Mouse (Mus musculus) heart, postnatal 10 days (tissue): ENCODE results near the gene Lmntd1. TPM values are rescaled to one million over a fixed set of nuclear protein-coding genes. Genes with fewer than 3 reads are reported as not detected.

Experiments
- DNase-seq, 2 experiments: peaks; one replicate each; pipeline ENCODE4 v3.0.0; 2021
- intact Hi-C: fragments of 180-260 bp; cut with DNase I; formaldehyde crosslinking; loops from one replicate; pipeline ENCODE4 v1.15.1; 2025
- total RNA-seq, 2 experiments: library from RNA; stranded (reverse); gene quantifications; 2 replicates each; pipeline ENCODE4 v1.2.3; 2021

Lmntd1 gene
- total RNA-seq, 2 experiments from 2014 or later = 1.5 TPM

DNA sequence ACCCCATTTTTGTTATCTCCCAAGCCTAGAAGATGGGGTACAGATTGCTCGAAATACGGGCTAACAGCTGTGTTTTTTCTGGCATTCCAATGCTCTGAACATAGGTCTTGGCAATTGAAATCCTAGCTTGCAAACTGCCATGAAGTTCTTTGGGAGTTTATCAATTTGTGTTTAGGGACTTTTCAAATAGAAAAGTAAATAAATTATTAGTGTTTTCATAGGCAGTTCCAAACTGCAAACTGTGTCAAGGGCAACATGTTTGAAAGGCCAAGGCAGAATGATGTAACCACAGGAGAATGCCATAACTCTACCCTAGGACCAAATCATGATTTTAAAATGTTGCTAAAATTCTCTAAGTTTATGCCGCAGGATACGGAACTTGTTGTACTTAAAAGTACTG is 6.4 kb downstream of the Lmntd1 start:
- DNase-seq = no peak
- intact Hi-C loops = no loop called here

DNA sequence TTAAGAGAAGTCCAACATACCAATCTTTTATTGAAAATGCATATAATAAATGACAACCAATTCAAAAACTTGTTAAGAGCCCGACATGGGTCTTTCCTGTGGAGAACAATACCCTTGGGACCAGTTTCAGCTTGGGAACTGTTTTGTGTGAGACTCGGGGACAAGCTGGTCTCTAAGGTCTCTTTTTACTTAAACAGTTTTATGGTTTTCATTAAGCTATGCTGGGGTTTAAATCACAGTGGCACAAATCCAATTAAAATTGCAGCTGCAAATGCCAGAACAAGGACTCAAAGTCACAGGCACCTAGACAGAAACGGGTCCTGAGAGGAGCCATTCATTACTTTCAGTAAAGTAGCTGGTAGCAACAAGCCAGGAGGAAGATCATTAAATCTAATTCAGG is 8.9 kb downstream of the Lmntd1 start:
- DNase-seq = no peak
- intact Hi-C loops = no loop called here

DNA sequence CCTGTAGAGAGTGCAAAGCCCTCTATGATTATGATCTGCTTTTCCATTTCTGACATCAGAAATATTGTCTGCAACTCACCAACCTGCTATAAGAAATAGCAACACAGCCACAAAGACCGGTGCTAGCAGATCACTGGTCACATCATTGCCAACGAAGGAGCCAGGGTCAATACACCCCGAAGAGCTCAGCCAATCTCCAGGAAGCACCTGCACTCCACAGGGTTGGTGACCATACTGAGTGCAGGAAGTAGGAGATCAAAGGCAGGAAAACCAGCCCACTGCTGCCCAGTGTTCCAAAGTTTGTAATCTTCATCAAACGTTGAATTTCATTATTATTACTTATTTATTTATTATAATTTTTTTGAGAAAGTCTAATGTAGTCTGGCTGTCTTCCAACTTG is 9.5 kb downstream of the Lmntd1 start:
- no peak for DNase-seq
- intact Hi-C loops = no loop called here

DNA sequence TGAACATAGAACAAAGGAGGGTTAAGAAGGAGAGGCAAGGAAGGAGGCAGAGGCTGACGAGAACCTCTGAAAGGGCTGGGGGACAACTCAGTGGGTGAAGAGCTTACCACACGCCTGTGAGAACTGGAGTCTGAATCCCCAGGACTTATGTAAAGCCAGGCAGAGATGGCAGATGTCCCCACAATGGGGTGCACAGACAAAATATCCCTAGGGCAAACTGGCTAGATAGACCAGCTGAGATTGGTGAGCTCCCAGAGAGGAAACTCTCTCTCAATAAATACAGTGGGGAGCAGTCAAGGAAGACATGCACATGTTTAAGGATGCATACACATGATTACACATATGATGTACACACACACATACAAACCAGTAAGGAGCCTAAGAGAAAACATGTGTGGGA is 10.0 kb downstream of the Lmntd1 start:
- no peak for DNase-seq
- intact Hi-C loops = no loop called here

DNA sequence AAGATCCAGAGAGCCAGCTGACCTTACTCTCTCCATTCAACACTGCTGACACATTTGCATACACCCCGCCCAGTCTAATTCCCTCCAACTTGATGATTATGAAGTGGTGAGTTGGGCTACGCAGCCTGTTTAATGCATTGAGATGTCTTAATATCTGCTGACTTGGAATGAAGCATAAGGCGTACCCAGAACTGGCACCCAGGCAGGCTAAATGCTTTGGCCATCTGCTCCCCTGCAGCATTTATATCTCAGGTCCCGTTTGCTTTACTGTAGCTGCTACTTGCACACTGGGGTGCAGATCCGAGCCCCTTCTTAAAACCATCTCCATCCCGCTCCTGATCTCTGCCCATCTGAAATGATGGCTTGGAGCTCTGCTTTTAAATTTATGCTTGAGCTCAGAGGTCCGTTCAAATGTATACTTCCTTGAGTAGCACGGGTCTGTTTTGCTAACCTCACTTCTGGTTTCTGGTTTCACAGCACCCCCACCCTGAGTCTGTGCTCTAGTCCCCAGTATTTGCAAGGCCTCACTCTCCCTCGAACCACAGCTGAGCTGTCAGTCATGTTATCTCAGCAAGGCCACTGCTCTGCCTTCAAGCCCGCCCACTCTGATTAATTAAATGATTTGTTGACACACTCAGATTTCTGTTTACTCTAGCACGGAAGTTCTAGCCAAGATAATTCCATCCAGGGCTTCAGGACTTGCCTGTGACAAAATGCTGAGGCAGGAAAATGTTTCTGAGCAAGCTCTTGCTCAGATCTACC is 15.1 kb downstream of the Lmntd1 start:
- no peak for DNase-seq
- intact Hi-C loops = no loop called here

DNA sequence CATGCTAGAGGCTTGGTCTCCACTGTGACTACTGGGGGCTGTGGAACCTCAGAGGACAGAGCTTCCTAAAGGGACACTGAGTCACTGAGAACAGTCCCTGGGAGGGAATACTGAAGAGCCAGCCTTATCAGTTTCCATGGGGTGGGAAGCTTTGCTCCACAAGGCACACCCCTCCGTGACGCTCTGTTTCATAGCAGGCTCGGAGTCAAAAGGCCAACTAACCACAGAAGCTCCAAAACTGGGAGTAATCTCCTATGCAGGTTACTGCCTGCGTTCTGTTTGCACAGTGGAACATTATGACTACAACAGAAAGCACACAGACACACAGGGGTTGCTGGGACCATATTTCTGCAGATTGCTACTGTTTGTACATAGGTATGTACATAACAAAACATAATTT is 18.2 kb downstream of the Lmntd1 start:
- DNase-seq = no peak
- intact Hi-C loops = no loop called here

DNA sequence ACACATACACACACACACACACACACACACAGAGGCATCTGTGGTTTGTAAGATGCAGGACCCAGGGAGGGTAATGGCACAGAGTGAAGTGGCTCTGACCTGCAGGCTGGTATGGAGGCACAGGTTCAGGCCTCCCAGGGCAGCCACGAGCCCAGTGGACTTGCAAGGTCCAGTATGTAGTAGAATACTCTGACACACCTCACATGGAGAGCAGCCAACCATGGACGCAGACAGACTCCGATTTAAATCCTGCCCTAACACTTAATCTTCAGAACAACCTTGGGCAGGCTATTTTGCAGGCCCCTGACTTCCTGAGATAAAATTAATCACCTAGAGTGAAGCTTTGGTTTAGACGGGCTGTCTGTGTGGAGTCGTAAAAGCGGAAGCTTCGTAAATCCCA is 20.1 kb downstream of the Lmntd1 start:
- intact Hi-C loops = no loop called here
- no peak for DNase-seq

DNA sequence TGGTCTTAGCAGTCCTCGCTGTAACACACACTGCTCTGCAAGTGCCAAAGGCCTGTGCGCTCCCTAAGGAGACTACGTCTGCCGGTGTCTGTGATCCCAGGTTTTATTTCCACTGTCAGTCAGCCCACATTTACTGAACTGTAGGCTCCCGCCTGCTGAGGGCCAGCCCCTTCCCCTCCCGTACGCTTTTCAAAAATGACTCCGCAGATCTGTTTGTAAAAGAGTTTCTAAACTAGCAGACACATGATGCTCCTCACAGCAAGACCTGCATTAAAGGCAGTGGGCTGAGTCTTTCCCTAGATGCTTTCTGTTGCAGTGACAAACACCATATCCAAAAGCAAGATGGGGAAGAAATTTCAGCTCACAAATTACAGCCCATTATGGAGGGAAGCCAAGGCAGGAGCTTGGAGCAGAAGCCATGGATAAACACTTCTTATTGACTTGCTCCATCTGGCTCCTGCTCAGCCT is 21.6 kb downstream of the Lmntd1 start:
- DNase-seq = no peak
- intact Hi-C loops = no loop called here

DNA sequence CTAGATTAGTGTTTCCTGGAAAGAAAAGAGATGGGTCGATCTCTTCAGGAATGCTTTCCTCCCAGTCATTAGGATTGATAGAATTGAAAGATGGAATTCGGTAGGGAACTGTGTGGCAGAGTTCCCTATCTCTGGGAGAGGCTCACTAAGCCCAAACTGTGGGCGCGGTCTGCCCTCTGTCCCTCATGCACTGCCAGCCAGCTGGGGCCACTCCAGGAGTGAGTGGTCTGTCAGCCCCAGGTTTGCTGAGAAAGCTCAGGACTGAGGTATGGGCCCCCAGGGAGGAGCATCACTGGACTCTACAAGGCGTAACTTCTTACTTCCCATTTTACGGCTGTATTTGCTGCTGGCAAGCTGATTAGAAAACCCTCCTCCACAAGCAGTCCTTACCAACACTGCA is 22.1 kb downstream of the Lmntd1 start:
- no peak for DNase-seq
- intact Hi-C loops = no loop called here

DNA sequence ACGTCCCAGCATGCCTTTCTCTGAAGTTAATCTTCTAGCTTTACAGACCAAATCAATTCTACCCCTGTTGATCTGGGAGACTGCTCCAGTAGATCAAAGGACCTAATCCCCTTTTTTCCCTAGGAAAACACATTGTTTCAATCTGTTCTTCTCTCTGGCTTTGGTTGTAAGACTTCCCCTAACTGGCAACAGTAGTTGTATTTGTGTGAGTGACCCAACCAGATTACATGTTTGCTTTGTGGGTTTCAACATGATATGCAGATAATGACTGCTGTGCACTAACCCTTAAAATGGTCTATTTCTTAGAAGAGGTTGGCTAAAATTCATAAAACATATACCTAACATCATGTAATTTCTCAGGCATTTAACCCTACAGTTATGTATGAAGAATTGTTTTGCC is 22.5 kb downstream of the Lmntd1 start:
- no peak for DNase-seq
- intact Hi-C loops = no loop called here

DNA sequence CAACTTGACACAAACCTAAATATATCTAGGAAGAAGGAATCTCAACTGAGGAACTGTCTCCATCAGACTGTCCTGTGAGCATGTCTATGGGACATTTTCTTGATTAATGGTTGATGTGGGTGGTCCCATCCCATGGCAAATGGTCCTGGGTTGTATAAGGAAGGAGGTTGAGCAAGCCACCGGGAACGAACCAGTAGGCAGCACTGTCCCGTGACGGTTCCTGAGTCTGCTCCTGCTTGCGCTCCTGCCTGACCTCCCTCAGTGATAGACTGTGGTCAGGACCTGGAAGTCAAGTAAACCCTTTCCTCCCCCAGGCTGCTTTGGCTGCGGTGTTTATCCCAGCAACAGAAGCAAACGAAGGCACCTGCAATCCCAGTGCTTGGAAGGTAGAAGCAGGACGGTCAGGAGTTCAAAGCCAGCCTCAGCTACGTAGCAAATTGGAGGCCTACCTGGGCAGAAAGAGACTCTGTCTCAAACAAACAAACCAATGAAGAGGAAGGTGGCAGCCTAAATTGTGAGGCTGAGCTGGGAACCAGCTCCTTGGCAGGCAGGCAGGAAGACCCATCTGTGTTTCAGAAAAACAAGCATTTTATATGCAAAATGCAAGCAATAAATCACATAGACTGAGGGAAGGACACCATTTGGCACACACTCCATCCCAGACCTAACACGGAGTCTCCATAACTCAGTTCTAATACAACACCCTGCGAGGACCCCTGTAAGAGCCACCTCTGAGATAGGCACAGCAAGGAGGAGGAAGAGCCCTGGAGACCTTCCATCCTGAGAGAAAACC is 23.4 kb downstream of the Lmntd1 start:
- no peak for DNase-seq
- intact Hi-C loops = no loop called here

DNA sequence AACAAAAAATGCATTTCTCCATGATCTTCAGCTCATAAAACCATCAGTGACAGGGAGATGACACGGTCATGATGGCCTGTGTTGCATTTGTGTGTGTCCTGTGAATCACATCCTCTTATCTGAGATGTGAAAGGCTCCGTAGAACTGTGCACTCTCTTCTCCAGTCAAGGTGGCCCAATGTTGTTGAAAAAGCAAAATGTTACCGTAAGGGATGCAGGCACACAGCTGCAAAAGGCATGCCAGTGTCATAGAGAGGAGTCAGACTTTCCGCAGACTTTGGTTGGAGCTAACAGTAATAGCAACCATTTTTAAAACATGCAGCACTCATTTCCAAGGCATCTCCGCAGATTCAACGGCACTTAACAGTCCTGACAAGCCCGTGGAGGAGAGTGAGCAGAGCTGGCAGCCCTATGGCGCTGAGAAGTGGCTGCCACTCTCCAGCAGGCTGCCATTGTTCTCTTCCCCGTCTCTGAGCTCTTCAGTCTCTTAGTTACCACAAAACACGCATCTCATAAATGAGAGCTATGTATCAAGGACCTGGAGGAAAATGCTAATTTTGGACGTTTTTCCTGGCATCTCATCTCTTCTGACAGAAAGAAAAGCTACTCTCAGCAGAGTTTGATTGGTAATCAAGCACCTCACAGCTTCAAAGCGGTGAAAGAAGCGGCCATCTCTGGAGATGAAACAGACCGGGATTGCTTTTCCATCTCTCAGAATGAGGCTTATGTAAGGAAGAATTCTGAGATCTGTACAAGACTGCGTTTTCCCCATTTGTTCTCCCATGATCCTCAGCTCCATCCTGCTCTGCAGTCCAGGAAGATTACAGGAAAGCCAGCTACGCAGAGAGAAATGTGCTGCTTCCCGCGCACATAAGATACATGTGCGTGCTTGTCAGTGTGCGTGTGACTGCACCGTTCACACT is 28.8 kb downstream of the Lmntd1 start:
- intact Hi-C loops = no loop called here

DNA sequence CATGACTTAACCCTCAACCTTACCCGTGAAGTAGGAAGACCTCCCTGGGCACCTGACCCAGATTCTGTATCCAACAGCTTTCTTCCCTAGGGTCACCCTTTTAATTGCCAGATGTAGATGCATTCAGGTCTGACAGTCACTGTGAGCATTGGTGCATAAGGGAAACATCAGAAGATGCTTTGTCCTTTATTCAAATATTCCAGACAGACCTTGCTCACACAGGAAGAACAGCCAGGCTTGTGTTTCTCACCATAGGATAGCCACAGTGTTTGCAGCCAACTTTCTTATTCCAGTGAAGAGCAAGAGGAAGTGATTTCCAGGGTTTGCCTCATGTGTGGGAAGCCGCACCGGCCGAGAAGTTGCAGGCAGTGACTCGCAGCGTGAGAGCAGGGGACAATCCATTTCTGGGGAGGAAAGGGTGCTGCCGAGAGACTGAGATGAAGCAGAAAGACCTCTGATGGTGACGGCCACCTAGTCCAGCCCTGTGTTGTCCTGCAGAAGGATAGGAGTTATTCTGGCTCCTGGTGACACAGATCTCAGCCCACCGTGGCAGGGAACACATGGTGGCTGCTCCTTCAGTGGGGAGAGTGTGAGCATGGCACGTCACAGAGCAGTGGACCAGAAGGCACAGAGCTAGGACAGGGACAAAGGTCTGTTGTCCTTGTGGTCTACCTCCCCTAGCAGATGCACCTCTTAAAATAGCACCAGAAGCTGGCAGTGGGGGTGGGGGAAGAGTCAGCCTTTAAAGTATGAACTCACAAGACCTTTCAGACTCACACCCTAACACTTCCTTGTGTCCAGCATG is 32.6 kb downstream of the Lmntd1 start:
- peak in 1 of 2 experiments; percentile 27 for DNase-seq
- intact Hi-C loops = no loop called here

More for the DNA sequence above, 28.8 kb downstream of the Lmntd1 start:
- no peak for DNase-seq

DNA sequence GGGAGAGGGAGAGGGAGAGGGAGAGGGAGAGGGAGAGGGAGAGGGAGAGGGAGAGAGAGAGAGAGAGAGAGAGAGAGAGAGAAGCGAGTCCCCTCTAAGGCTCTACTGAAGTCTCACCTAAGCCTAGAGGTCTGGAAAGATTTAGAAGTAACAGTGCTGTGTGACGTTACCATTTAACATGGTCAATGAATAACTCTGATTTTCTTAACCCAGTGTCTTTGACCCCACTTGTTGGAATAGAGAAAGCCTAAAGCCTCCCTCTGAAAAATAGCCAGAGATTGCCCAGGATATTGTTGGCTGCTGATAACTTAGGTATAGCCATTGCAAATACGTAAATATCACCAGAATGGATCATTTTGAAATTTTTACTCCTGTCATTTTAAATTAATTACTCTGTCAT is 34.4 kb downstream of the Lmntd1 start:
- intact Hi-C loops = no loop called here
- no peak for DNase-seq

DNA sequence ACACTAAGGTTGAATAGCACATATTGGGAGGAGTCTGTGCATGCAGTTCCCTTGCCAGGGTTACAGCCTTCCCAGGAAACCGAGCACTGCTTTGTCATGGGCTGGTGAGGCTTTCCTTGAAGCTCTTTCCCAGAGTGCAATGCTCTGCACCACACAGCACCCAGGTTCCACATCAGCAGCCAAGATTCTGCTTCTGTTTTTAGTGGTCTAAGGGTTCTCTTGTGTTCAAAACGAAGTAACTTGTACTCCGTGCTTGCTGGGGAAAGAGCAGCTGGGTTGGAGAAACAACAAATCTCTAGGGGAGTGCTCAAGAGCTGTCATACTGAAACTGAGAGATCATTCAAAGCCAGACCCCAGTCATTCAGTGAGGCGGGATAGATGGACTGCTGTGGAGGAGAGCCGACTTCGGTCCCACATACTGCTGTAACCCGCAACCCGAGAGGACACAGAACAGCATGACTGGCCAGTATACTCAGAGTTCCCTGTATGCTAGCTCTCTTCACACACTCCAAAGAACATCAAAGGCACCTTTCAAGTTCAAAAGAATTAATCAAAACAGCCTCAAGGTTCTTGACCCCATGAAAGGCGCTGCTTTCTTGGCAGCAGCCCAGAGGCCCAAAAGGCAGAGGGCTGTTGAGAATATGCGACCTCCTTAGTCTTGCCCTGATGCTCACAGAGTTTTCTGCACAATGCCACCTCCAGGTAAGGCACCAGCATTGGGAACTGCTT is 35.5 kb downstream of the Lmntd1 start:
- intact Hi-C loops = no loop called here
- DNase-seq = no peak

DNA sequence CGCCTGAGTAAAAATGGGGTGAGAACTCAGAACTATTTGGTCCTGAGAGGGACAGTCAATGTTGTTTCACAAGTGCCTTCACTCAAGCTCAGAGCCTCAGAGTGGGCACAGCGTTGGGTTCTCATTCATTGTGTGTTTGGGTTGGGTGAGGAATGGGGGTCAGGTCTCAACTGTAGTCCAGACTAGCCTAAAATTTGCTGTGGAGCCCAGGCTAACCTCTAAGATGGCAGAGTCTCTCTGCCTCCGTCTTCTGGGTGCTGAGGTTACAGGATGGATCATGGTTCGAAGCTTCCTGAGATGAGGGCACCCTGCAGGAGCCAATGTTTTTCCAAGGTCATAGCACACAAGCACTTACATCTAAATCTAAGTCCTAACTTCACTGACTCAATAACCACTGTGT is 37.4 kb downstream of the Lmntd1 start:
- DNase-seq = no peak
- intact Hi-C loops = no loop called here

DNA sequence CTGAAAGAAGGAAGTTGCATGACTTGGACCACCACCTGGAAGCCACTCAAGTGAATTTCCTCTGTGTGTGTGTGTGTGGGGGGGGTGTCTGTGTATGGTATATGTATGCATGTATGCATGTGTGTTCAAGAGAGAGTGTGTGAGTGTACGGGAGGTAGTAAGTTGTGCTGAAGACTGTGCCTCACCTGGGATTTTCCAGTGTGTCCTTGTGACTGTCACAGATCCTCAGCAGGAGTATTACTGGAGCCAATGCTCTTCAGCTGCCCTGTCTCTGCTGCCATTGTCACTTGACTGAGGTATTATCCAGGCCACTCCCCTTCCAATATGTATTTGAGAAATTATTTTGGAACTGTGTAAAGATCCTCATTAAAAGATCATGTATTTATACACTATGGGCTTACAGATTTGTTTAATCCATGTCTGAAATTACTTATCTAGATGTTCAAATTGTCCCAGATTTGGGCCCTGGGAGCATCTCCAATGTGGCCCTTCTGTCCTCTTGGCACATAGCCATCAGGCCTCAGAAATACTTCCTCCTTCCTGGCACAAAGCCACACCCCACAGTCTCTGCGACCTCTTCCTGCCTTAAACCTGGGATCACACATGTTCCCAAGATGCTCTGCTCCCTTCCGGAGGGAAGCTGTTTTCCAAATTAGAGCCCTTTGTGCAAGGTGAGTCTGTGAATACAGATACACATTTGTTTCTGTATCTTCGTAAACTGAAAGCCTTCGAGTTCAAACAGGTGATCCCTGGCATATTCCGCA is 40.7 kb downstream of the Lmntd1 start:
- no peak for DNase-seq
- intact Hi-C loops = no loop called here

DNA sequence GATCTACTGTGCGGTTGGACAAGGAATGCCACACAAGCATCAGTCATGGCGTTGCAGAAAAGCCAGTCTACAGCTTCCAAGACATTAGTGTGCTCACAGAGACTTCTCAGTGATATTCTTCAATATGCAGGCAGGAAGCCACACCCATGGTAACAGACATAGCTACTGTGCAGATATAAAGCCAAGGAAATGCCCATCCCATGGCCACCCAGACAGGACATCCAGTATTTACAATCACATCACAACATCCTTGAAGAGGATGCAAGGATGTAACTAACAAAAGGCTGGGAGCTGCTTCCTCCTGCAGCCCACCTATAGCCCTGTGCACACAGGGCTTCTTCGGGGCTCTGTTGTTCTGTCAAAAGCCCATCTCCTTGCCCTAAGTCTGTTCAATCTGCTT is 45.4 kb downstream of the Lmntd1 start:
- intact Hi-C loops = no loop called here
- DNase-seq = no peak

DNA sequence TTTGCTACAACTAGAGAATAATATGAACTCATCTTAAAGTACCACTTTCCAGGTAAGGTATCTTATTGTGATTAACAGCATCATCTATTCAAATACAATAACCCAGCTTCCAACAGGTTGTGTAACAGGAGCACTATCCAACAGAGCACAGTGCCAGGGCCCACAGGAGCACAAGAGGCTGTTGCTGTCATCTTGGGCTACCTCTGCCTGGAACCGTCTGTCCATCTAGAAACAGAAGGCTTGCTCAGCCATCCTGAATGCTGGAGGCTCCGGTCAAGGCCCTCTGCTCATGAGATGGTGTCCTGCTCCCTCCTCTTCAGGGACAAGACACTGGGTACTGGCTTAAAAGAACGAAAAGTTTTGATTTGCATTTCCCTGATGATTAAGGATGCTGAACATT is 46.3 kb downstream of the Lmntd1 start:
- intact Hi-C loops = no loop called here
- no peak for DNase-seq
